Mouse (Mus musculus): Measurements from ENCODE around the gene Cd81. TPM values are rescaled to one million over a fixed set of nuclear protein-coding genes. Genes with fewer than 3 reads are reported as not detected.

The Cd81 gene
- polyA plus RNA-seq, 1 experiment = 78.4 TPM

DNA sequence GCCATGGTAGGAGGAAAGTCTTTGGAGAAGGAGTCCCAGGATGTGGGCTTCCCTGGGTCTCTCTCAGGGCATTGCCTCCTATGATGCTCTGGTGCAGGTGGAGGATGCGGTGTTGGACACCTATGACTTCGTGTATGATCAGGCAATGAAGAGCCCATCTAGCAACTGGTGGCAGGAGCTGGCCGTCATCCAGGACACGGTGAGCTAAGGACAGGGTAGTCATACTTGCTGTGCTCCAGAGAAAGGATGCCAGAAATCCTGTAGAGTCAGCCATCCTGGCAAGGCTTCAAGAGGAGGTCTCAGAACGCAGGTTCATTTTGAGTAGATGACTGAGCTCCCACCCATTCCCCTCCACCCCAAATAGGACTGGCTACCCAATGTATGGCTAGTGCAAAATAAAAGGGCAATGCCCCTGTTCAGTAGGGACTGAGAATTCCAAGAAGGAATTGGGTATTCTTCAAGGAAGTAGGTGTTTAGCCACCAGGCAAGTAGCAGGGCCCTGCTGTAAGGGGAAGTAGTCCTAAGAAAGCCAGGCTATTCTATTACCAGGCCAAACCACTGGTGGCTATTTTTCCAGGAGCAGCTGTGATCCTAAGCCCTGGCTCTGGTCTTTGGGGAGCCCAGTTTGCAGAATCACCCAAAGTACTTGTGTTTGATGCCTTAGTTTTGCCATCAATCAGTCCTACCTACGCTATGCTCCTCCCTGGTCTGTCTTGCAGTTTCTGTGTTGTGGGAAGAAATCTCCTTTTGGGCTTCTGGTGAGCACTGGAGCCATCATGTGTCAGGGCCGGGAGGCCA lies 37.5 kb upstream of the Cd81 start:
- H3K27me3 ChIP-seq (ENCODE audit: control insufficient read depth, insufficient read depth, low read length) = no peaks in the 10 kb centered on the region

DNA sequence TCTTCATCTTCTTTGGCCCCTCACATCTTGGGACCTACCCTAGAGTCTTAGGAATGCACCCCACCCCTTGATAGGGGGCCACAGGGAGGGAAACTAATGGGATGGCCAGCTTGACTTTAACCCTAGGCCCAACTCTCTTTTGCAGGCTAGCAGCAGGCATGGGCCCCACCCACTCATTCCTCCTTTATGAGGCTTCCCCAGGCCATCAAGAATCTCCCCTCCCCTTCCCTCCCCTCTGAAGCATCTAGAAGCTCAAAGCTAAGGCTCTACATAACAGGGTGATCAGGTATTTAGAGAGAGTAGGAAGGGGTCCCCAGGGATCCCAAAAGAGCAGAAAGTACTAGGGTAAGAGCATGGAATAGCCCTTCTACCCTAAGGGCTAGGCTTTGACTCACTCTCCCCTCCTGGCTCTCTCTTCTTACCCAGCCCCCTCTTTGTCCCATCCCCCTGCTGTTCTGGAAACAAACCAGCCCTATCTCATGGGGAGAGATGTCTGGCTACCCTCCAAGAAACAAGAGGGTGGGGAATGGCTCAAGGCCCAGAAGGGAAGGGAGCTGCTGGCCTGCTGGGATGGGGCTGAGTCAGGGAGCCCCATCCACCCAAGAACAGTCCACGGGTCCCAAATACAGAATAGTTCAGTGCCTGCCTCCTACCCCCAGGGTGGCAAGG lies 36.6 kb upstream of the Cd81 start:
- Histone ChIP-seq H3K27me3 (ENCODE audit: control insufficient read depth, insufficient read depth, low read length) (no peaks in the 10 kb centered on the region), H3K4me1 (ENCODE audit: control insufficient read depth, insufficient read depth, low read length) (no peaks in the 10 kb centered on the region; the same call in 1 of the 2 replicates)
- TF ChIP-seq CTCF (IDR thresholded peaks at IDR 0.05; ENCODE audit: control insufficient read depth, insufficient read depth, insufficient replicate concordance, low read depth, low read length) (no peak), POLR2A (IDR thresholded peaks at IDR 0.05; ENCODE audit: control insufficient read depth, low read depth, low read length) (no peak)

More for the DNA sequence above, 37.5 kb upstream of the Cd81 start:
- no peak overlapping the region for H3K4me3 ChIP-seq (ENCODE audit: control insufficient read depth, low read depth, low read length)
- H3K27ac ChIP-seq (ENCODE audit: control insufficient read depth, insufficient read depth, low read depth, low read length) = no peak overlapping the region
- TF ChIP-seq POLR2A (IDR thresholded peaks at IDR 0.05; ENCODE audit: control insufficient read depth, low read depth, low read length) = no peak
- TF ChIP-seq CTCF (IDR thresholded peaks at IDR 0.05; ENCODE audit: control insufficient read depth, insufficient read depth, insufficient replicate concordance, low read depth, low read length) = no peak
- no peaks in the 10 kb centered on the region for H3K36me3 ChIP-seq (ENCODE audit: control insufficient read depth, insufficient read depth, low read length)
- H3K4me1 ChIP-seq (ENCODE audit: control insufficient read depth, insufficient read depth, low read length) = no peaks in the 10 kb centered on the region; the same call in 1 of the 2 replicates

DNA sequence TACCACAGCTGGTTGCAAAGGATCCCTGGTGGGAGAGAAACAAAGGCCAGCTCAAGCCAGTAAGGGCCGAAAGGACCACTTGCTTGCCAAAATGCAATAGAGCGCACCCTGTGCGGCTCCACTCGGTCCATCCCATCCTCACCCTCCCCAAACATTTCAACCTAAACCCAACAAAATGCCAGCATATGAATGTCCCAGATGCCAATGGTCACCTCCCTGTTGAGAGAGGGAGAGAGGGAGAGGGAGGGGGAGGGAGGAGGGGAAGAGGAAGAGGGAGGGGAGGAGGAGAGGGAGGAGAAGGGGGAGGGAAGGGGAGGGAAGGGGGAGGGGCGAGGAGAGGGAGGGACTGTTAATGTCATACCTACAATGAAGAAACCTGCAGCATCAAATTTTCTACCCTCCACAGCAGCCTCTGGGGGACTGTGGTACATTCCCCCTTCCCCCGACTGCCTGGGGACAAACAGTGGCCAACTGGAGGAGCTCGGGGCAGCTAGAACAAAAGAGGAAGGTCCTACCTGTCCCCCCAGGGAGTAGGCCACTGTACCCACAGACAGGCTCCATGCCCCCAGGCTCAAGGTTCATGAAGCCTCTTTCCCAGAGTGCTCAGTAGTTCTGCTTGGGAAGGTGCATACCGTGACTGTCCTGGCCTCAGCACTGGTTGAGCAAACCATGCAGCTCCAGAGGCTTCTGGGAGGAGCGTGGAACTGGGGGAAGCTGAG lies 36.0 kb upstream of the Cd81 start:
- Histone ChIP-seq H3K27ac (ENCODE audit: control insufficient read depth, insufficient read depth, low read depth, low read length) (no peak overlapping the region), H3K27me3 (ENCODE audit: control insufficient read depth, insufficient read depth, low read length) (no peaks in the 10 kb centered on the region), H3K4me3 (ENCODE audit: control insufficient read depth, low read depth, low read length) (no peak overlapping the region), H3K36me3 (ENCODE audit: control insufficient read depth, insufficient read depth, low read length) (no peaks in the 10 kb centered on the region), H3K4me1 (ENCODE audit: control insufficient read depth, insufficient read depth, low read length) (no peaks in the 10 kb centered on the region; the same call in 1 of the 2 replicates)
- TF ChIP-seq POLR2A (IDR thresholded peaks at IDR 0.05; ENCODE audit: control insufficient read depth, low read depth, low read length) (no peak), CTCF (IDR thresholded peaks at IDR 0.05; ENCODE audit: control insufficient read depth, insufficient read depth, insufficient replicate concordance, low read depth, low read length) (no peak)

More for the DNA sequence above, 36.6 kb upstream of the Cd81 start:
- no peak overlapping the region for H3K27ac ChIP-seq (ENCODE audit: control insufficient read depth, insufficient read depth, low read depth, low read length)
- H3K4me3 ChIP-seq (ENCODE audit: control insufficient read depth, low read depth, low read length) = no peak overlapping the region
- H3K36me3 ChIP-seq (ENCODE audit: control insufficient read depth, insufficient read depth, low read length) = no peaks in the 10 kb centered on the region

DNA sequence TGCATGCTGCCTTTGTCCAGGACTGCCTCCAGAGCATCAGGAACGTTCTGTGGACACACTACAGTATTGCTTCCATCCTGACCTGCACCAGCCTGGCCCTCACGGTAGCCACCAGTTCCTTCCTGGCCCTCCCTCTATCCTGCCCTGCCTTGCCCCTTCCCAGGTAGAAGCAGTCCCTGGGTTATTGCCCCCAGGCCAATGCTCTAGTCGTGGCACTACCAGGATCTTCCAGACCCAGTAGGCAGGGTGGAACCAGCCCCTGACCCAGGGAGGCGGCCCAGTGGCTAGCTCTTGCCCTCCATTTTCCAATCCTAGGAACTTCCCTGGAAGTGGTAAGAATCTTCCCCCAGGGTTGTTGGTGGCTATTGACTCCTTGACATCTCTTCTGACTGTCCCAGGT lies 35.4 kb upstream of the Cd81 start:
- Histone ChIP-seq H3K27ac (ENCODE audit: control insufficient read depth, insufficient read depth, low read depth, low read length) (no peak overlapping the region), H3K4me1 (ENCODE audit: control insufficient read depth, insufficient read depth, low read length) (no peaks in the 10 kb centered on the region; the same call in 1 of the 2 replicates)

DNA sequence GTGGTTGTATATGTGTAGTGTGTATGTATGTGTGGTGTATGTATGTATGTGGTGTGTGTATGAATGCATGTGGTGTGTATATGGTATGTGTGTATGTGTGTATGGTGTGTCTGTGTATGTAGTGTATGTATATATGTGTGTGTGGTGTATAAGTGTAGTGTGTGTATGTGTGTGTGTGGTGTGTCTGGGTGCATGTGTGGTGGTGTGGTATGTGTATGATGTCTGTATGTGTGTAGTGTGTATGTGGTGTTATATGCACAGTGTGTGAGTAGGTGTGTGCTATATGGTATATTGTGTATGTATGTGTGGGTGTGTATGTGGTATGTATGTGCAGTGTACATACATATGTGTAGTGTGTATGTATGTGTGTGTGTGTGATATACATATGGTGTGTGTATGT lies 32.5 kb upstream of the Cd81 start:
- Histone ChIP-seq H3K27me3 (ENCODE audit: control insufficient read depth, insufficient read depth, low read length) (no peaks in the 10 kb centered on the region), H3K27ac (ENCODE audit: control insufficient read depth, insufficient read depth, low read depth, low read length) (no peak overlapping the region), H3K4me3 (ENCODE audit: control insufficient read depth, low read depth, low read length) (no peak overlapping the region), H3K36me3 (ENCODE audit: control insufficient read depth, insufficient read depth, low read length) (no peaks in the 10 kb centered on the region), H3K4me1 (ENCODE audit: control insufficient read depth, insufficient read depth, low read length) (no peaks in the 10 kb centered on the region; the same call in 1 of the 2 replicates)
- TF ChIP-seq POLR2A (IDR thresholded peaks at IDR 0.05; ENCODE audit: control insufficient read depth, low read depth, low read length) (no peak), CTCF (IDR thresholded peaks at IDR 0.05; ENCODE audit: control insufficient read depth, insufficient read depth, insufficient replicate concordance, low read depth, low read length) (no peak)

More for the DNA sequence above, 35.4 kb upstream of the Cd81 start:
- H3K27me3 ChIP-seq (ENCODE audit: control insufficient read depth, insufficient read depth, low read length) = no peaks in the 10 kb centered on the region
- H3K4me3 ChIP-seq (ENCODE audit: control insufficient read depth, low read depth, low read length) = no peak overlapping the region
- TF ChIP-seq POLR2A (IDR thresholded peaks at IDR 0.05; ENCODE audit: control insufficient read depth, low read depth, low read length) (no peak), CTCF (IDR thresholded peaks at IDR 0.05; ENCODE audit: control insufficient read depth, insufficient read depth, insufficient replicate concordance, low read depth, low read length) (no peak)
- no peaks in the 10 kb centered on the region for H3K36me3 ChIP-seq (ENCODE audit: control insufficient read depth, insufficient read depth, low read length)

DNA sequence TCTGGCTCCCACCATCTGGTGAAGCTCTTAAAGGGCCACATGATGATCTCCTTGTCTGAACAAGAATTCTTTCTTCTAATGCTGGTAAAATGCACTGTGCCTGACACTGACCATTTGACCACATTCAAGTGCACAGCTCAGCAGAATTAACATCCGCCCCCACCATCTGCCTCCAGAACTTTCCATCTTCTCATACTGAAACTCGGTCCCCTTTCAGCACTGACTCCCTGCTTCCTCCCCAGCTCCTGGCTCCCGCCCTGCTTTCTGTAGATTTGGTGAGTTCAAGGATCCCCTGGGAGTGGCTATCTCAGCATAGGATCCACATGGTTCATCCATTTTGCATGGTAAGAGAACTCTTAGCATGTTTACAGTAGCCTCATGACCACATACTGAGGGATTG lies 31.8 kb upstream of the Cd81 start:
- Histone ChIP-seq H3K36me3 (ENCODE audit: control insufficient read depth, insufficient read depth, low read length) (no peaks in the 10 kb centered on the region), H3K27me3 (ENCODE audit: control insufficient read depth, insufficient read depth, low read length) (no peaks in the 10 kb centered on the region), H3K4me1 (ENCODE audit: control insufficient read depth, insufficient read depth, low read length) (no peaks in the 10 kb centered on the region; the same call in 1 of the 2 replicates), H3K4me3 (ENCODE audit: control insufficient read depth, low read depth, low read length) (no peak overlapping the region), H3K27ac (ENCODE audit: control insufficient read depth, insufficient read depth, low read depth, low read length) (no peak overlapping the region)
- TF ChIP-seq CTCF (IDR thresholded peaks at IDR 0.05; ENCODE audit: control insufficient read depth, insufficient read depth, insufficient replicate concordance, low read depth, low read length) = no peak
- TF ChIP-seq POLR2A (IDR thresholded peaks at IDR 0.05; ENCODE audit: control insufficient read depth, low read depth, low read length) = no peak

Measured in testis, adult 2 months (tissue).